Mouse (Mus musculus) left cerebral cortex, adult 8-10 months (tissue): Measurements from ENCODE around the gene Dhps. TPM values are rescaled to one million over a fixed set of nuclear protein-coding genes. Genes with fewer than 3 reads are reported as not detected.
"Not testable (repeated sequence)": the region's sequence is repeated elsewhere in the genome, so short reads cannot be mapped to it uniquely, and the experiment has no call there.

Experiments
- DNase-seq, 2 experiments: peaks; one replicate each; pipeline ENCODE4 v3.0.0; 2022; ENCODE audit warnings: low spot score in 2 of 2
- total RNA-seq, 4 experiments: library from RNA; stranded (reverse); gene quantifications; 2 replicates each; pipeline ENCODE4 v1.2.4; 2022

The Dhps gene
- total RNA-seq, 4 experiments from 2014 or later, result 63.5 to 75.3 (median 64.9) TPM

DNA sequence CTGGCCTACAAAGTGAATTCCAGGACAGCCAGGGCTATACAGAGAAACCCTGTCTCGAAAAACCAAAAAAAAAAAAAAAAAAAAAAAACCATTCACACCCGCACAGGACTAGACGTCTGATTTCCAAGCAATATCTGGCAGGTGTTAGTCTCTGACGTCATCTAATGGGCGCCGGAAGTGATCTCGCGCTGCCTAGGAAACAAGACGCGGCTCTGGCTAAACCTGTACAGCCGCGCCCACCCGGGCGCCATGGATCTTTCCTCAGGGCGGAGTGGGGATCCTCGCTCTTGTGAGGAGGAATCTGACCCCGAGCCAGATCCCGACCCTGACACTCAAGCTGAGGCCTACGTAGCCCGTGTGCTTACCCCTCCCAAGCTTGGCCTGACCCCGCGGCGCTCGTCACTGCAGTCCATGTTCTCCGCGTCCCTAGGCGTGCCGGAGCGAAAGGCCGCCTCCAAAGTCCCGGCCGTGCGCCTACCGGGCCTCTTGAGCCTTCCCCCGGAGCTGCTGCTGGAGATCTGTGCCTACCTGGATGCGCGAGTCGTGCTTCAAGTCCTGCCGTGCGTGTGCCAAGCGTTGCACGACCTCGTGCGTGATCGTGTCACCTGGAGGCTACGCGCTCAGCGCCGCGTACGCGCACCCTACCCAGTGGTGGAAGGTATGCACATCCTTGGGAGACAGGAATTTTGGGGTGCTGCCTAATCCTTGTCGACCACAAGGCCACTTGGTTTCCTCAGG lies 11.5 kb upstream of the Dhps start, which contains the start of gene Fbxw9:
Gene Fbxw9 (plus strand): TSS at position 177 of the 738 bp plus-strand sequence.
- peak; percentile 84 to 91 for DNase-seq

DNA sequence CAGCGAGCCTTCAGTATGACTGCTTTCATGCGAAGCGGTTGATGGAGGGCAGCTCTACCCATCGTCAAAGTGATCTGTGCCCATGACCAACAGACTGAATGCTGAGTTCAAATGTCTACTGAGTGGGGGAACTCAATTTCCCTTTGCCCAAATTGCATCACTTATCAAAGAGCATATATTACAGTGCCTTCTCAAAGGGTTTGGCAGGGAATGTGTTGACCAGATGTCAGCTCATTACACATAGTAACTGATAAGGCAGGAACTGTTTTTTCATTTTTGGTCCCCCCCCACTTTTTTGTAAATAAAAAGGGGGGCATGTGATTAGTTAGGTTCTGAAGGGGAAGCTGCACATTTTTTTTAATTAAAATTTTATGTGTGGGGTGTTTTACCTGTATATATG lies 9.0 kb upstream of the Dhps start:
- DNase-seq, result no peak

DNA sequence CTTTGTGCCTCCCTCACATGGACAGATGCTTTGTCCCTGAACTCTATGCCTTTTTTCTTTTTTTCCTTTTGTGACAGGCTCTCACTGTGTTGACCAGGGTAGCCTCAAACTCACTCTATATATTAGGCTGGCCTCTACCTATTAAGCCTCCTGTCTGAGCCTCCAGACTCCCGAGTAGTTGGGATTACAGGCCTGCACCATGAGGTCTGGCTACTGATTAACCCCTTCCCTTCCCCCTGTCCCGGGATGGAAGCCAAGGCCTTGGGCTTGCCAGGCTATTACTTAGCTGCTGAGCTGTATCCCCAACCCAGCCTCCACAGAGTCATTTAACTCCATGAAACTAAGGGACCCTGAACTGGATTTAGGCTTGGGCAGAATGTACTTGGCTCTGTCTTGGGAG lies 6.3 kb upstream of the Dhps start:
- DNase-seq, result no peak

DNA sequence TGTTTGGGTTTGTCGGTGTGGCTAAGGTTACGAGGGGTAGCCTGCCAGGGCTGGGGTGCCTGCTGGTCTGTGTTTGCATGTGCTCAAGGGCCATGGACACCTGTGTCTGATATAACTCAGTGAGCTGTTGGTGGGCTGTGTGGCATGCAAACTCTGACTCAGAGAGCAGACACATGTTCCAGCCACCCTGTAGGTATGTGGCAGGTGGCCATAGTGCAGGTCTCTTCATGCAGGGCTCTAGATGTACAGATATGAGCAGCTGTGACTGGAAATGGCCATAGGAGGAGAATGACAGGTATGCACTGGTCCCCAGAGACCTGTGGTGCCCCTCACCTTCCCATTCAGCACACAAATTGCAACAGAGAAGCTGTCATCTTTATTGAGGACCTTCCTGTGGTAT lies 4.4 kb upstream of the Dhps start:
- no peak for DNase-seq

DNA sequence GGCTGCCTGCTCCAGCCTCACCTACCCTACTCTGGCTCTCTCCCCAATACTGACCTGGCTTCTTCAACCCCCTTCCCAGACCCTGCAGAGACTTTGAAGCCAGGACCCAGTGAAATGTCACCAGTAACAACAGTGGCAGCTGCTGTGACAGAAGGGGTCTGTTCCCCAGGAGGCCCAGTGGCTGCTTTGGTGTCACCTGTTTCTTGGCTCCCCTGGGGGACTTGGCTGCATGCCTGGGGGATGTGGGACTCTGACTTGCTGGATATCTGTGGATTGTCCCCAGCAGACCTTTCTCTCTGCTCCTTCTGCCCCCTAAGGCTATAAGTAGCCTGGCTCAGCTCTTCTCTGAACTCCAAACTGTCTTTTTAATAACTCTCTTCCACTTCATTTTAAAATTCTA lies 3.6 kb upstream of the Dhps start, which contains the start of gene Gm5741:
Gene Gm5741 (minus strand): TSS at position 1 of the 400 bp plus-strand sequence.
- no peak for DNase-seq

DNA sequence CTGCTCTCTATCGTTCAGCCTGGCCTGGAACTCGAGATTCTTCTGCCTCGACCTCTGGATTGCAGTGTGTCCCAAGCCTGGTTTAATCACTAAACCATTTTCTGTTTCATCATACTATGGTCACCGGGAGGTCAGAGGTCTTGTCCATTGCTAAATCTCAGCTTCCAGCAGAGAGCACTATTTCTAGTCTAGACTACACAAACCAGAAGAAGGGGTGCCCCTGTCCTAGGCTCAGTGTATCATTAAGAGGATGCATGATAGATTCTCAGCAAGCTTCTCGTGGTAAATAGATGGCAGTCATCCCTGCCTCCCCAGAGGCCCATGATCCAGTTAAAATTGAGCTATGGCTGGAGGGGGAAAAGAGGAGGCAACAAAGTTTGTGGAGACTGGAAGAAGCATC lies 516 bp upstream of the Dhps start:
- no peak for DNase-seq

DNA sequence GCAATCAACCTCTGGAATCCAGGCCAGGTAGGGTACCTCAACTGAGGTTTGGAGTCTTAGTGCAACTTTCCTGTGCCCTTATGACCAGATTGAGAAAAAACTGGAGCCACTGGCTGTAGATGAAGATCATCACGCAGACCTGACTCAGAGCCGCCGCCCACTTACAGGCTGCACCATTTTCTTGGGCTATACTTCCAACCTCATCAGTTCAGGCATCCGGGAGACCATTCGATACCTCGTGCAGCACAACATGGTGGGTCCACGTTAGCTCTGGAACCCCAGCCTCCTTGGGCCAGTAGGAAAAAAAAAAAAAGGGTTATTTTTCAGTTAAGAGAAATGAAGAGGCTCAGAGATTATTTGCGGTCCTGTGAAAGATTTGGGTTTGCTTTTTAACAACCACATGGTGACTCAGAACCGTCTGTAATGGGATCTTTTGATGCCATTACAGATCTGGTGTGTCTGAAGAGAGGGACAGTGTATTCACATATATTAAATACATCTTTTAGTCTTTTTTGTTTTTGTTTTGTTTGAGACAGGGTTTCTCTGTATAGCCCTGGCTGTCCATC lies 890 bp downstream of the Dhps start:
- DNase-seq, result no peak

DNA sequence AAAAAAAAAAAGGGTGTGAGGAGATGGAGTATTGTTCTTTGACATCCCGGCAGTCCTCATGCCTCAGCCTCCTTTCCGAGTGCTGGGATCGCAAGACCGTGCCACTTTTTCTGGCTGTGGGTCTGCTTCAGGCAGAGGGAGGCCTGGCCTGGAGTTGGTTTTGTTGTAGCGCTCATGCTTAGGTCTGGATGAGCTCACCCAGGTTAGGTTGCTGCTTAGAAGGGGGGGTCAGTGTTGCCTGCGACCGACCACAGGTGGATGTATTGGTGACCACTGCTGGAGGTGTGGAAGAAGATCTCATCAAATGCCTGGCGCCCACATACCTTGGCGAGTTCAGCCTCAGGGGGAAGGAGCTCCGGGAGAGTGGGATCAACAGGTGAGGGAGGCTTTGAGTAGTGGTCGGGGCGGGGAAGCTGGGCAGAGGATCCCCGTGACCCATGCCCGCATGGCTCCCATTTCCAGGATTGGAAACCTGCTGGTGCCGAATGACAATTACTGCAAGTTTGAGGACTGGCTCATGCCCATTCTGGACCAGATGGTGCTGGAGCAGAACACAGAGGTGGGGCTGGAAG lies 1.6 kb downstream of the Dhps start:
- no peak for DNase-seq

DNA sequence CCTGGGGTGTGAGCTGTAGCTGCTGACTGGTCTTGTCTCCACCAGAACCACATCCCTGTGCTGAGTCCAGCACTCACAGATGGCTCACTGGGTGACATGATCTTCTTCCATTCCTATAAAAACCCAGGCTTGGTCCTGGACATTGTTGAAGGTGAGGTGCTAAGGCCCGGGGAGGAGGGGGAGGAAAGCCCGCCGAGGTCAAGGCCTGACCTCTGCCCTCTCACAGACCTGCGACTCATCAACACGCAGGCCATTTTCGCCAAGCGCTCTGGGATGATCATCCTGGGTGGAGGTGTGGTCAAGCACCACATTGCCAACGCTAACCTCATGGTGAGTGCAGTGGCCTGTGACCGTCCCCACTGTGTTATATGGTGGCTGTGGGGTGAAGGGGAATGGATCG lies 2.6 kb downstream of the Dhps start:
- DNase-seq, result no peak

DNA sequence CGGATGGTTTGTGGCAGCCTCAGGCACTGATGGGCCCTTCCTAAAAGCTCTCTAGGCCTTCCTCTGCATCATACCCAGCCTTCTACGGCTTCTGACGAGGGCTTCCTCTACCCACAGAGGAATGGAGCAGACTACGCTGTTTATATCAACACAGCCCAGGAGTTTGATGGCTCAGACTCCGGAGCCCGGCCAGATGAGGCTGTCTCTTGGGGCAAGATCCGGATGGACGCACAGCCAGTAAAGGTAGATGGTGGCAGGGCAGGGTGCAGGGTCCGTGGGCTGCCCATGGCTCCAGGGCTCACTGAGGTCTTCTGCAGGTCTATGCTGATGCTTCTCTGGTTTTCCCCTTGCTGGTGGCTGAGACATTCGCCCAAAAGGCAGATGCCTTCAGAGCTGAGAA lies 3.1 kb downstream of the Dhps start:
- no peak for DNase-seq

DNA sequence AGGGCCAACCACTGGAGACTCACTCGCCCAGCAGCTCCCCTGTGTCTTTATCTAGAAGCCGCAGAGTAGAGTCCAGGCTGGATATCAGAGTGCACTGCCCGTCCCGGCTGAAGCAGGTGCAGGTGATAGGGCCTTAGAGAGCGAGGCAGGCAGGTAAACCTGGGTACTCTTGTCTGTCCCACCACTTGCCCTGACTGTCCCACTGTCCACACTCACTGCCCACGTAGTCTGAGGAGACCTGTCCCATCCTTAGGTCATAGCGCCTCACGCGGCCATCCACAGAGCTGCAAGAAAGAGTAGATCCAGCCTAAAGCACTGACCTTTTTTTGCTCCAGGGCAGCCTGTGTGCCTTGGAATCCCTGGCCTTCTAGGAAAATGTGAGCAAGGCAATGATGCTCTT lies 4.4 kb downstream of the Dhps start:
- DNase-seq, result no peak

DNA sequence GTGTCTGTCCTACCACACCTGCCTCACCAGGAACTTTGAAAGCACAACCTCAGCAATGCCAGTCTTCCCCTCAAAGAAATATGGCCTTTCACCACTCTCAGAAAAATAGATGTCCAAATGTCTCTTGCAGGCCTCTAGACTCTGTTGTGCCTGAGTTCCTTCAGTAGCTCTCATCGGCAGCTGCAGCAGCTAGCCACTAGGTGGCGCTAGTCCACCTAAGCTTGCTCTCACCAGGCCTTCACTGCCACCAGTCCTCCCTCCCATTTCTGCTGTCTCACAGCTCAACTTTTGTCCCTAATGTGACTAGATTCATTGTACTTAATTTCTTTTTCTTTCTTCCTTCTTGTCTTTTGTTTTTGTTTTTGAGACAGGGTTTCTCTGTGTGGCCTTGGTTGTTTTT lies 5.4 kb downstream of the Dhps start:
- no peak for DNase-seq

DNA sequence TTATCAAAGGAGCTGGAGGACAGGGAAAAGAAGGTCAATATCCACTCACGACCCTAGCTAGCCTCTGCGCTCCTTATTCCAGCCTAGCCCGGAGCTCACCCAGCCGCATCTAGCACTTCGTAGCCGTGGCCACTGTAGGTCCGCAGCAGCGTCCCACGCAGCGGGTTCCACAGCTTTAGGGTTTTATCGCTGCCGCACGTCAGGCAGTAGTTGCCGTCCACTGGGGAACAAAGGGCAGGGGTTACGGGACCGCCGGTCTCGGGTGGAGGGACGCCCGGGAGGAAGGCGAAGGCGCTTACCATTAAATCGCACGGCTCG lies 8.6 kb downstream of the Dhps start:
- no peak for DNase-seq

DNA sequence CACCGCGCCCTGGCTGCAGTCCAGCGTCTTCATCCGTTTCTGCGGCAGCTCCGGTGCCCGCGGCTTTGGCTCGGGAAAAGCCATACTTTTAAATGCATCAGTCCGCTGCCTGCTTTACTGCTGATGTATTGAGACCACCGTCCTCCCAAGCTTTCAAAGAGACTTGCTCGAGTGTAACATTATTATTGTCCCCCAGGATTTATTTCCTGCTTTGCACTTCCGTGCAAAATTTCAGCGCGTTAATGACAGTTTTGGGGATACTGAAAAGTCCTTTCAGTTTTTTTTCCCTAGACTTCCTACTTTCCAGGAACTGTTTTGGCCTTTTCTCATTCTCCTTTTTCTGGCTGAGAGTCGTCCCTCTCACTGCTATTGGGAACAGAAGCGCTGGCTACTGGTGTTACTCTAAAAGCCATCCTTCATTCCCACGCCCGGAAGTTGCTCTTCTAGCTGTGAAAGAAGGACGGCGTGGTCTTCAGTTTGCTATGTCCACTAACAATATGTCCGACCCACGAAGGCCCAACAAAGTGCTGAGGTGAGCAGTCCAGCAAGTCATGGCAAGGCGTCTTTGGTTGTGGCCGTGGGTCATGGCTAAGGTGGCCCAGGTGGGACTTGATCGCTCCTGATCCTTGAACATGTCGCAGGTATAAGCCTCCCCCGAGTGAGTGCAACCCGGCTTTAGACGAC lies 9.1 kb downstream of the Dhps start, which contains the start of gene Wdr83os:
Gene Wdr83os (plus strand): TSS at position 209 of the 684 bp plus-strand sequence.
- DNase-seq, result peak; percentile 39 to 52

DNA sequence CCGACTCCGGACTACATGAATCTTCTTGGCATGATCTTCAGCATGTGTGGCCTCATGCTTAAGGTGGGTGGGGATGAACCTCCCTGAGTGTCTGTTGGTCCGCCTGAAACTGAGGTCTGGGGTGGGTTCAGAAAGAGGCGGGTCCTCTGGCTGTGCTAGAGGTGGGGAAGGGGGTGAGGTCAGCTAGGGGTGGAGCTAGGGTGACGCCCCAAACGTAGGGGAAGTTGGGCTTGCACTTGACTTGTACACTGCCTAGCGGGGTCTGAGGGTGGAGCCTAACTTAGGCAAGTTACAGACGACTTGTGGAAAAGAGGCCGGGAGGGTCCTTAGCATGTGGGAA lies 9.6 kb downstream of the Dhps start, which contains the start of gene Wdr83:
Gene Wdr83 (minus strand): TSS at position 91 of the 340 bp plus-strand sequence.
- no peak for DNase-seq

DNA sequence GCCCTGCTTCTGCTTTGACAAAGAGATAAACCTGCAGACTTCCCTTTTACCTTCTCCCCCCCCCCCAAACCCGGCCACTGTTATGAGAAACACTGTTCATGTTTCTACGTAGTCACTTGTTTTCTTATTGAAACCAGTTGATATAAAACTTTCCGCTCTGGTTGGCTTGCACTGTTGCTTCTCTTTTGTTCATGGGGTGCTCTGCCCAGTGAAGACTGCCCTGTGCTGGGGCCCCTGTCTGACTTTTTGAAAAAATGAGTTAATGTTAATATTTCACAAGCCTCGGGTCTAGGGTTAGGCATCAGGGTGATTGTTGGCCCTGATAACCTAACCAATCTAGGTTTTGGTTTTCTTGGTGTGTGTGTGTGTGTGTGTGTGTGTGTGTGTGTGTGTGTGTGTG lies 10.6 kb downstream of the Dhps start:
- not testable (repeated sequence) for DNase-seq

DNA sequence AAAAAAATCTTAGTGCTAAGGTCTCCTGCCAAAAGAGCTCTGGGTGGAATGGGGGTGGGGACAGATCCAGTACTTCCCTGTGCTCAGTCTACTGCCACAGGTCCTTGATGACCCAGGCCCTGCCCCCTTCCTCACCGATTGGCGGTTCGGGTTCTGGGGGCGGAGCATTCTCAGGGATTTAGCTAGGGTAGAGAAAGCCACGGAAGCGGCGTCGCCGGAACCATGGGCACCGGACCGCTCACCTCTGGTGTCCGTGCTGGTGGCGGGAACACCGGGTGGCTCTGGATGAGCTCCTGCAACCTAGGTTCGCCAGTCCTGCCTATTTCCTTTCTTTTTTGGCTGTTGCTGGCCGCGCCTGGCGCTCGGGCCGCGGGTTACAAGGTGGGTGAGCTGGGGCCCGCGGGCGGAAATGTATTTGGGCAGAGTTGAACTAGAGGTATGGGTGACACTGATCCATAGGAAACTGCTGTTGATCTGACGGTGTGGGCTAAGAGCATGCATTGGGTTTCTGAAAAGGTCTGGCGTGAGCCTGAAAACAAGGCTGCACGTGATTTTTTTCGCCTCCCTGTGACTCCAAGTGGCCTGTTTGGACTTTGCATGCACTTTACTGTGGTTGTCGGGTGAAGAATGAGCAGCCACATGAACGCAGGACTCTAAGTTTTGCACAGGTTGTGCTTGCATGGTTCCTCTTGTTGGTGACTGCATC lies 11.7 kb downstream of the Dhps start, which contains the start of gene Man2b1:
Gene Man2b1 (plus strand): TSS at position 163 of the 706 bp plus-strand sequence.
- peak; percentile 63 to 89 for DNase-seq

DNA sequence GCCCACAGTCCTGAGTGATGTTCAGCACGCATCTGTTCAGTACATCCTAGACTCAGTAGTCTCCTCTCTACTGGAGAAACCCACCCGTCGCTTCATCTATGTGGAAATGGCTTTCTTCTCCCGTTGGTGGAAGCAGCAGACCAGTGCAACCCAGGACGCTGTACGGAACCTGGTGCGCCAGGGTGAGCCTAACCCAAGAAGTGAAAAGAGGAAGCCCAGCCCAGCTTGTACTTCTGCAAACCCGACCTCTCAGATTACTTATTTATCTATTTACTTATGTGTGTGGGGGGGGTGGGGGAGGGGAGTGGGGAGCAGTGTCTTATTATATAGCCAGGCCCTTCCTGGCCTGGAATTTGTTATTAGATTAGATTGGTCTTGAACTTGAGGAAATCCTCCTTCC lies 13.1 kb downstream of the Dhps start:
- no peak for DNase-seq

DNA sequence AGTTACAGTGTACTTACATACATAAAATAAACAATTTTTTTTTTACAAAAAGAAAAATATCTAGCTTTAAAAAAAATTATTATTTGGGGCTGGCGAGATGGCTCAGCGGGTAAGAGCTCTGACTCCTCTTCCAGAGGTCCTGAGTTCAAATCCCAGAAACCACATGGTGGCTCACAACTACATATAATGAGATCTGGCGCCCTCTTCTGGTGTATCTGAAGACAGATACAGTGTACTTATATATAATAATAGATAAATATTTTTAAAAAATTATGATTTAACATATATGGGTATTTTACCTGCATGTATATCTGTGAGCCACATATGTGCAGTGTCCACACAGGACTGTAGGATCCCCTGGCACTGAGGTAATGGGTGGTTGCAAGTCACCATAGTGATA lies 14.7 kb downstream of the Dhps start:
- DNase-seq, result no peak

DNA sequence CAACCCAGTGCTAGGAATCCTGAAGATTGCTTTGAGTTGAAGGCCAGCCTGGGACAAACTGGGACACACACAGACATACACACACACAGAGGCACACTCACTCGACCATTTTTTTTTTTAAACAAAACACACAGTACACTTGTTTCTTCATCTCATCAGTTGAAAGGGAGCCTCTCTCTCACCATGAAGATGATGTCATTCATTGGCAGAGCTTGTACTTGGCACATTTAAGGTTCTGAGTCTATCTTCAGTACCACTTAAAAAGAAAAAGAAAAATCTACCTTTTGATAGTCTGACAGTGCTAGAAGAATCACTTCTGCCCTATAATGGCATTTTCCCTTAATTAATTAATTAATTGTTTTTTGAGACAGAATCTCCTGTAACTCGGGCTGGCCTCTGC lies 17.2 kb downstream of the Dhps start:
- no peak for DNase-seq

DNA sequence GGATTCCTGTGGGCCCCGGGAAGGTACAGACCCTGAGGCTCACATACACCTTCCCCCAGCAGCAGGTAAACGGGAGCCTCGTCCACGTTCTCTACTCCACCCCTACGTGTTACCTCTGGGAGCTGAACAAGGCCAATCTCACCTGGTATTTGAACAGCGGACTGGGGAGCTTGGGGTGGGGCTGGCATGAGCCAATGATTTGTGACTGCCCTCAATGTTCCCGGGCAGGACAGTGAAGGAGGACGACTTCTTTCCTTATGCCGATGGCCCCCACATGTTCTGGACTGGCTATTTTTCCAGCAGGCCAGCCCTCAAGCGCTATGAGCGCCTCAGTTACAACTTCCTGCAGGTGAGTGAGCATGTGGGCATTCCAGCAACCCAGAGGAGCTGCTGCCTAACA lies 19.3 kb downstream of the Dhps start:
- DNase-seq, result no peak
